Mouse (Mus musculus): Measurements from ENCODE around the gene Gm28308.

The Gm28308 gene

GRCm38 (mm10) chr6:52213119-52213986, at the start of gene Gm28308, which contains the start of gene Hoxa3:
TSS of gene Gm28308 (minus strand) at chr6:52213339.
TSS of gene Hoxa3 (minus strand) at chr6:52213336.
- DNase-seq (ENCODE audit: low spot score in 2 of 2): no peak

- DNase-seq (ENCODE audit: low spot score in 2 of 2): no peak
Observed at GRCm38 (mm10) chr6:52262463-52263320, 49.6 kb upstream of the Gm28308 start.

GRCm38 (mm10) chr6:52261751-52262462, 48.8 kb upstream of the Gm28308 start:
- no peak for DNase-seq (ENCODE audit: low spot score in 2 of 2)

GRCm38 (mm10) chr6:52260654-52261575, 47.8 kb upstream of the Gm28308 start, which contains the start of gene Hoxa13:
TSS of gene Hoxa13 (minus strand) at chr6:52260880.
- no peak for DNase-seq (ENCODE audit: low spot score in 2 of 2)

- no peak for DNase-seq (ENCODE audit: low spot score in 2 of 2)
Observed at GRCm38 (mm10) chr6:52259811-52260261, 46.7 kb upstream of the Gm28308 start.

- no peak for DNase-seq (ENCODE audit: low spot score in 2 of 2)
Observed at GRCm38 (mm10) chr6:52259081-52259790, 46.1 kb upstream of the Gm28308 start.

- peak; percentile 67 to 83 for DNase-seq (ENCODE audit: low spot score in 2 of 2)
Observed at GRCm38 (mm10) chr6:52256956-52257355, 43.8 kb upstream of the Gm28308 start.

- no peak for DNase-seq (ENCODE audit: low spot score in 2 of 2)
Observed at GRCm38 (mm10) chr6:52253511-52254500, 40.7 kb upstream of the Gm28308 start.

GRCm38 (mm10) chr6:52252775-52253376, 39.7 kb upstream of the Gm28308 start:
- DNase-seq (ENCODE audit: low spot score in 2 of 2): no peak

GRCm38 (mm10) chr6:52252016-52252774, 39.1 kb upstream of the Gm28308 start:
- no peak for DNase-seq (ENCODE audit: low spot score in 2 of 2)

GRCm38 (mm10) chr6:52251177-52251879, 38.2 kb upstream of the Gm28308 start:
- no peak for DNase-seq (ENCODE audit: low spot score in 2 of 2)

- no peak for DNase-seq (ENCODE audit: low spot score in 2 of 2)
Observed at GRCm38 (mm10) chr6:52249826-52250225, 36.7 kb upstream of the Gm28308 start.

- DNase-seq (ENCODE audit: low spot score in 2 of 2): no peak
Observed at GRCm38 (mm10) chr6:52249415-52249738, 36.2 kb upstream of the Gm28308 start.

- DNase-seq (ENCODE audit: low spot score in 2 of 2): no peak
Observed at GRCm38 (mm10) chr6:52248638-52249414, 35.7 kb upstream of the Gm28308 start.

- no peak for DNase-seq (ENCODE audit: low spot score in 2 of 2)
Observed at GRCm38 (mm10) chr6:52247766-52248637, 34.9 kb upstream of the Gm28308 start.
